Mouse (Mus musculus) kidney, adult 10 weeks (tissue): ENCODE measurements around the gene Scgb2b7. TPM values are rescaled to one million over a fixed set of nuclear protein-coding genes. Genes with fewer than 3 reads are reported as not detected.

Experiments
- polyA plus RNA-seq: library from polyadenylated mRNA; stranded (reverse); fragments of 350-450 nt; fragmentation: Illumina TruSeq; extraction: RNeasy Lipid Tissue Mini Kit (QIAGEN cat#74804); gene quantifications from one replicate; pipeline ENCODE4 v1.2.3, GENCODE M21; 2014; ENCODE audit warnings: low read depth, low replicate concordance

The Scgb2b7 gene
- not detected for polyA plus RNA-seq

GRCm38 (mm10) chr7:31705657-31706056 lies at the start of gene Scgb2b7:
Gene Scgb2b7 (minus strand): TSS chr7:31705757.

GRCm38 (mm10) chr7:31712365-31712764 lies 6.8 kb upstream of the Scgb2b7 start, which contains the start of gene Scgb1b7:
Gene Scgb1b7 (plus strand): TSS chr7:31712665.

Other genes starting within 250 kb of the Scgb2b7 start
- not detected for gene Scgb1b7, start 6.9 kb upstream of the Scgb2b7 start, polyA plus RNA-seq